Mouse (Mus musculus) stomach, embryonic 16.5 days (tissue): Measurements from ENCODE around the gene Clec4f. TPM values are rescaled to one million over a fixed set of nuclear protein-coding genes. Genes with fewer than 3 reads are reported as not detected.

Source experiments
- ATAC-seq: fragments of 200-750 bp; cut with Nextera tagmentation; 2 replicates; pipeline ENCODE4 v1.8.0; 2017; ENCODE audit warnings: moderate number of reproducible peaks, moderate TSS enrichment; ENCODE audit not compliant: insufficient read depth, low FRiP score
- H3K27ac ChIP-seq: fragments of 300-500 bp; sonication (generic); 2 replicates; pipeline ENCODE4 v1.5.1; 2014; ENCODE audit warnings: low read length
- H3K27me3 ChIP-seq: fragments of 300-500 bp; sonication (generic); 2 replicates; pipeline ENCODE4 v1.6.1; 2014; ENCODE audit warnings: low read length, control low read depth, mixed read lengths; ENCODE audit not compliant: control insufficient read depth, insufficient read depth
- H3K36me3 ChIP-seq: fragments of 300-500 bp; sonication (generic); 2 replicates; pipeline ENCODE4 v1.6.1; 2014; ENCODE audit warnings: low read length; ENCODE audit not compliant: control insufficient read depth, insufficient read depth
- H3K4me1 ChIP-seq: fragments of 300-500 bp; sonication (generic); 2 replicates; pipeline ENCODE4 v1.6.1; 2014; ENCODE audit warnings: low read length, control low read depth, mixed read lengths; ENCODE audit not compliant: control insufficient read depth, insufficient read depth
- H3K4me2 ChIP-seq: fragments of 300-500 bp; sonication (generic); 2 replicates; pipeline ENCODE4 v1.6.1; 2014; ENCODE audit warnings: low read depth, low read length, mixed read lengths
- H3K4me3 ChIP-seq: fragments of 300-500 bp; sonication (generic); replicated peaks from 2 replicates; pipeline ENCODE4 v1.5.1; 2014; ENCODE audit warnings: mild to moderate bottlenecking, low read length
- H3K9ac ChIP-seq: fragments of 300-500 bp; sonication (generic); 2 replicates; pipeline ENCODE4 v1.6.1; 2014; ENCODE audit warnings: low read length
- H3K9me3 ChIP-seq: fragments of 300-500 bp; sonication (generic); replicated peaks from 2 replicates; pipeline ENCODE4 v1.6.1; 2016; ENCODE audit warnings: low read length, control low read depth; ENCODE audit not compliant: control insufficient read depth
- WGBS: fragments of 180-500 bp; shearing (Covaris S2); extraction: QIAGEN DNeasy Blood & Tissue Kit; methylation state at CpG from one replicate; pipeline ENCODE4 v1.1.7; 2014; 5-methylcytosine and 5-hydroxymethylcytosine counted together
- polyA plus RNA-seq: library from polyadenylated mRNA; unstranded; fragments of >200 nt; fragmentation: Nextera tagmentation; extraction: Ambion mirVana; gene quantifications from 2 replicates; pipeline ENCODE4 v1.2.1, GENCODE M21; 2015

The Clec4f gene
- polyA plus RNA-seq, 1 experiment from 2014 or later, result 0.45 TPM

- H3K4me2 ChIP-seq, result no peak overlapping the region
- WGBS, result 63% methylated on average over 5 of the region's 5 CpGs
- no peaks in the 10 kb centered on the region for H3K27me3 ChIP-seq
- H3K9me3 ChIP-seq, result no peaks in the 10 kb centered on the region
- H3K4me3 ChIP-seq, result no peak overlapping the region
- no peaks in the 10 kb centered on the region for H3K4me1 ChIP-seq
- H3K36me3 ChIP-seq, result no peaks in the 10 kb centered on the region
- H3K27ac ChIP-seq, result no peak overlapping the region
- no peak for ATAC-seq
- no peak overlapping the region for H3K9ac ChIP-seq
Observed at GRCm38 (mm10) chr6:83616512-83616911, 39.5 kb downstream of the Clec4f start.

DNA sequence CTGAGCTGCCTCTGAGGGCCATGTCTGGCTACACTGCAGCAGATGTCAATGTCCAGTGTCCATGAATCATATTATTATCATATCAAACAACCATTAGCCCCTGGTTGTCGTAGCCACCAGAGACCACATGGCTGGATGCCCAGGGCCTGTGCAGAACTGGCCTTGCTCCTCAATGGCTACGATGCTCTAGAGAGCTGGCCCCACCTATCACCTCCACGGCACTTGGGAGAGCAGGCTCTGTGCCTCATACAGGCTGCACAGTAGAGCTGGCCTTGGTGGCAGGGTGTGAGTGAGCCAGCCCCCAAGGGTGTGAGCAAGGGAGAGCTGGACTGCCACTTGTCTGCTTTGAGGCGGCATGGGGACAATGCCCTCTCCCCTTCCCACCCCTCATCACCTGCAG is 41.5 kb downstream of the Clec4f start:
- ATAC-seq, result peak; percentile 21; the same call in 1 of the 2 replicates

DNA sequence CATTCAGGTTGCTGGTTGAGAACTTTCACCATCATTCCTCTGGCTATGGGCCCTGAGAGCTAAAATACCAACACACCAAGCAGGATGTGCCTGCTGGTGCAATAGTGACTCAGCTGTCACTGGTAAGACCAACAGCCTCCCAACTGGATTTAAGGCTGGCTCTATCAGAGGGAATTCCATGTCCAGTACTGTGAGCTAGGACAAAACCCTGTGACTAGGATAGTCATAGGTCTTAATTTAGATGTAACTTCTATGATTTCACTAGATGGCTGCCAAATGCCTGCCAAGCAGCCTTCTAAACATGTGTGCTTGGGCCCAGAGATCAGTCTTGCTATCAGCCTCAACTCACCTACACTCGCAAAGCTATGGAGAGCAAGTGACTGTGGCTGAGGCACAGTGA is 43.0 kb downstream of the Clec4f start:
- Histone ChIP-seq H3K27ac (no peak overlapping the region), H3K9me3 (no peaks in the 10 kb centered on the region), H3K36me3 (no peaks in the 10 kb centered on the region), H3K9ac (no peak overlapping the region), H3K4me3 (no peak overlapping the region), H3K27me3 (no peaks in the 10 kb centered on the region), H3K4me2 (no peak overlapping the region), H3K4me1 (no peaks in the 10 kb centered on the region)
- 100% methylated on average over 1 of the region's 1 CpGs for WGBS
- no peak for ATAC-seq

More for the DNA sequence above, 41.5 kb downstream of the Clec4f start:
- no peak overlapping the region for H3K9ac ChIP-seq
- H3K4me1 ChIP-seq, result no peaks in the 10 kb centered on the region
- H3K36me3 ChIP-seq, result no peaks in the 10 kb centered on the region
- 88% methylated on average over 4 of the region's 4 CpGs for WGBS
- H3K9me3 ChIP-seq, result no peaks in the 10 kb centered on the region
- no peak overlapping the region for H3K4me2 ChIP-seq
- no peak overlapping the region for H3K27ac ChIP-seq
- H3K4me3 ChIP-seq, result no peak overlapping the region
- H3K27me3 ChIP-seq, result no peaks in the 10 kb centered on the region

- Histone ChIP-seq H3K27me3 (no peaks in the 10 kb centered on the region), H3K4me2 (no peak overlapping the region), H3K4me3 (no peak overlapping the region), H3K4me1 (no peaks in the 10 kb centered on the region), H3K9ac (no peak overlapping the region), H3K27ac (no peak overlapping the region), H3K9me3 (no peaks in the 10 kb centered on the region), H3K36me3 (no peaks in the 10 kb centered on the region)
- WGBS, result 61% methylated on average over 6 of the region's 6 CpGs
- ATAC-seq, result no peak
Observed at GRCm38 (mm10) chr6:83599636-83600174, 56.3 kb downstream of the Clec4f start.

DNA sequence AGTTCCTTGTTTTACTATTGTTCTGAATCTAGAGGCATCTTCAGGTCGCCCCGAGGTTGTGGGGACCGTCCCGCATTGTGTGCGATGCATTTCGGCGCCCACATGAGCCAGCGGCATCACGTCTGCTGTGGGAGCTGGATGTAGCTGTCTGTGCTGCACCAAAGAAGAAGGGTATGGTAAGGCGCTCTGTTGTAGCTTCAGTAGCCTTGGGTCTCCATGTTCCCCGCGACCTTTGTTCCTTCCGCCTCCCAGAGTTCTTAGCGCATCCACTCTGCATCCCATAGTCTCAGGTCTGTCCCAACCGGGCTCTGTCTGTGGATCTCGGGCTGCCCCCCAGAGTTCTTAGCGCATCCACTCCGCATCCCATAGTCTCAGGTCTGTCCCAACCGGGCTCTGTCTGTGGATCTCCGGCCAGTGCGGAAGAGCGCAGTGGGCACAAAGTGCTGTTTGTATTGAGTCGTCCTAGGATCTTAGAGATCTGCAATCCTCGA is 56.9 kb downstream of the Clec4f start:
- ATAC-seq, result no peak
- Histone ChIP-seq H3K4me2 (peak overlapping the region; percentile 55), H3K27ac (no peak overlapping the region), H3K9me3 (no peaks in the 10 kb centered on the region), H3K27me3 (no peaks in the 10 kb centered on the region), H3K4me3 (peak overlapping the region; percentile 37), H3K9ac (peak overlapping the region; percentile 52; the same call in 1 of the 2 replicates), H3K36me3 (no peaks in the 10 kb centered on the region), H3K4me1 (no peaks in the 10 kb centered on the region)
- WGBS, result 37% methylated on average over 24 of the region's 24 CpGs

DNA sequence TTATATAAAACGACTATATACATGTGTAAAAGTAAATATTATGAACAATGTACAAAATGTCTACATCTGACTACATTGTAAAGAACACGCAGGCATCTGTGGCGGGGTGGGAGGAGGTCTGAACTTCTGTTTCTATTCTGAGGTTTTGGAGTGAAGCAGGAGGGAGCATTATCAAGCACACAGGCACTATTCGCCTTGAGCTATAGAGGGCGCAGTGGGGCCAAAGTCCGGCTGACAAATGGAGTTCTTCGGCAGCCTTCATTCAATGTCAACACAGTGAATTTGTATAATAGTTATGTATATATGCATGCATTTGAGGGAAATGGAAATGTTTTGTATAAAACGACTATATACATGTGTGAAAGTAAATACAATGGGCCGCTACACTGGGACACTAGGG is 57.3 kb downstream of the Clec4f start:
- WGBS, result 8% methylated on average over 9 of the region's 9 CpGs
- H3K36me3 ChIP-seq, result no peaks in the 10 kb centered on the region
- no peaks in the 10 kb centered on the region for H3K4me1 ChIP-seq
- peak overlapping the region; percentile 55 for H3K4me2 ChIP-seq
- no peaks in the 10 kb centered on the region for H3K27me3 ChIP-seq
- peak overlapping the region; percentile 37 for H3K4me3 ChIP-seq
- no peaks in the 10 kb centered on the region for H3K9me3 ChIP-seq
- no peak overlapping the region for H3K9ac ChIP-seq
- no peak for ATAC-seq
- H3K27ac ChIP-seq, result no peak overlapping the region

DNA sequence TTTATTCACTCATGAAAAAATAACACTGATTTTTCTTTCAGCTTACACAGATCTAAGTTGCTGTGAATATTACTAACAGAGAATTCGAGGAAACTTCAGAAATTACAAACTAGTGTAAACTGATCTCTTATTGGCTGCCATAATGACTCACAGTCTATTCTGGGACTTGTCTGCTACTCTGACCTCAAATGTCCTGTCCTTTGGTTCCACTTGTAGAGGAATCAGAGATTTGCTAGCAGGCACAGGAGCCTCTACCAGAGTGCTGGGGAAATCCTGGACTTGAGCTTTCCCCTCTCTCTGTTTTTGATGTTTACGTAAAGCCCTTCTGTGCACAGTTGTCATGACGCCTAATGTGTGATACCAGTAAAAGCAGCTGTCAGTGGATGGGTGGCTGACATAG is 58.0 kb downstream of the Clec4f start:
- 36% methylated on average over 3 of the region's 3 CpGs for WGBS
- no peak overlapping the region for H3K27ac ChIP-seq
- H3K27me3 ChIP-seq, result no peaks in the 10 kb centered on the region
- H3K4me1 ChIP-seq, result no peaks in the 10 kb centered on the region
- ATAC-seq, result no peak
- H3K4me2 ChIP-seq, result no peak overlapping the region
- H3K9ac ChIP-seq, result no peak overlapping the region
- H3K4me3 ChIP-seq, result no peak overlapping the region
- H3K36me3 ChIP-seq, result no peaks in the 10 kb centered on the region
- no peaks in the 10 kb centered on the region for H3K9me3 ChIP-seq

GRCm38 (mm10) chr6:83595035-83595434 is 61.0 kb downstream of the Clec4f start:
- Histone ChIP-seq H3K27ac (no peak overlapping the region), H3K36me3 (no peaks in the 10 kb centered on the region), H3K4me2 (no peak overlapping the region), H3K4me3 (no peak overlapping the region), H3K27me3 (no peaks in the 10 kb centered on the region), H3K4me1 (no peaks in the 10 kb centered on the region), H3K9ac (no peak overlapping the region), H3K9me3 (no peaks in the 10 kb centered on the region)
- no peak for ATAC-seq
- 81% methylated on average over 2 of the region's 2 CpGs for WGBS
